Mouse (Mus musculus): ENCODE results near the gene Dgki. TPM values are rescaled to one million over a fixed set of nuclear protein-coding genes. Genes with fewer than 3 reads are reported as not detected.

Dgki gene
- polyA plus RNA-seq, 1 experiment from 2014 or later: 0.27 TPM

DNA sequence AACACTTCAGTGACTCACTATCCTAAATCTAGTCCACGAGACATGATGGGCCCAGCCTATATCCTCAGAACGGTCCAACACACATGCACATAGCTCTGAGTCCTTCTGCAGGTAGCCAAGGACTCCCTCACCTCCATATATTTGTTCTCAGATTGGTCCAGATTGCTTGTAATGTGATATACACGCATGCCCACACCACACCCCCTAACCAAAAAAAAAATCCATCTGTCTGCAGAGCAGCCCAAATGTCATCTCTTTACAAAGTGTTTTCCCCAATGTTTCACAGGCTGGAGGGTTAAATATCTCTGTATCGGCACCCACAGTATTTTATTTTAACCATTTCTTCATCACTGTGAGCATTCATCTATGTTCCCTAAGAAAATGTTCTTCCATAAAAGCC lies 58.5 kb downstream of the Dgki start:
- Histone ChIP-seq H3K4me2 (replicated peaks; ENCODE audit: low read depth, low read length) (no peak overlapping the region), H3K27ac (ENCODE audit: low read depth, low read length) (no peak overlapping the region), H3K4me1 (ENCODE audit: control insufficient read depth, insufficient read depth, low read length) (peaks cover 4% of the 10 kb centered on the region), H3K27me3 (ENCODE audit: control insufficient read depth, insufficient read depth, low read length) (no peaks in the 10 kb centered on the region), H3K4me3 (ENCODE audit: low read length) (no peak overlapping the region), H3K9me3 (ENCODE audit: control insufficient read depth, low read length) (no peaks in the 10 kb centered on the region), H3K9ac (ENCODE audit: low read depth, low read length) (no peak overlapping the region), H3K36me3 (ENCODE audit: control insufficient read depth, insufficient read depth, low read length) (no peaks in the 10 kb centered on the region)
- ATAC-seq (ENCODE audit: low FRiP score, low TSS enrichment): no peak
- WGBS: 78% methylated on average over 4 of the region's 4 CpGs

DNA sequence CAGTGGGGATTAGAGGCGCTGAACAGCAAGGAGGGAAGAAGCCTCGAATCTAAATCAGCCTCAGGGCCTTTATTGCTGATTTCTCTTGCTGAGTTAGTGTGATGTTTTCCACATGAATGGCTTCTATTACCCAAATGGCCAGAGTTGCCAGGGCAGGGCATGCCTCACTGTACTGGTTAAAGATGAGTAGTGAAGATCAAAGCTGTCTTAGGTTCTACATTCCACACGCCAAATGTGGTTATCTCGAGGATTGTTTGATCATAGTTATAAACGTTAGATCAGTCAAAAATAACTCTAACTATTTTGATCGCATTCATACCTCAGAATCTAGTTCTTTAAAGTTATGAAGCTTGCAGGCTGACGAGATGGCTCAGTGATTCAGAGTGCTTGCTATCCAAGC lies 59.8 kb downstream of the Dgki start:
- H3K4me3 ChIP-seq (ENCODE audit: low read length): no peak overlapping the region
- H3K36me3 ChIP-seq (ENCODE audit: control insufficient read depth, insufficient read depth, low read length): no peaks in the 10 kb centered on the region

DNA sequence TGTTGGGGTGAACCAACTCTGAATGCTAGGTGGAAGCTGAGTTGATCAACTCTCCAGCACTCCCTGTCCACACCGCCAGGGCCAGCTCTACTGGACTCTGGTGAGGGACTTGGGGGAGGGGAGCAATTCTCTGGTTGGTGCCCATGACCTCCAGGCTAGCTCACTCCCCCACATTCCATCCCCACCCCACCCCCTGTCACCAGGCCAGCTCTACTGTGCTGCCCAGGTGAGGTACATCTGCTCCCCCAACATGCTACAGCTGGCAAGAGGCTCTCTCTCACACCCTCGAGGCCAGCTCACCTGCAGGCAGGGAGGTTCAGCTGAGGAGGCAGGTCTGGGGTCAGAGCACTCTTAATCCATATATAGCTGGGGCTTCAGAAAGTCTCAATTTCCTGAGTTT lies 63.1 kb downstream of the Dgki start:
- Histone ChIP-seq H3K4me1 (ENCODE audit: control insufficient read depth, insufficient read depth, low read length) (peaks cover 4% of the 10 kb centered on the region), H3K4me3 (ENCODE audit: low read length) (no peak overlapping the region), H3K36me3 (ENCODE audit: control insufficient read depth, insufficient read depth, low read length) (no peaks in the 10 kb centered on the region), H3K9me3 (ENCODE audit: control insufficient read depth, low read length) (no peaks in the 10 kb centered on the region), H3K4me2 (replicated peaks; ENCODE audit: low read depth, low read length) (no peak overlapping the region), H3K9ac (ENCODE audit: low read depth, low read length) (no peak overlapping the region), H3K27me3 (ENCODE audit: control insufficient read depth, insufficient read depth, low read length) (no peaks in the 10 kb centered on the region), H3K27ac (ENCODE audit: low read depth, low read length) (no peak overlapping the region)
- 63% methylated on average over 2 of the region's 2 CpGs for WGBS
- ATAC-seq (ENCODE audit: low FRiP score, low TSS enrichment): peak; percentile 64; the same call in 1 of the 2 replicates

More for the DNA sequence above, 59.8 kb downstream of the Dgki start:
- H3K9ac ChIP-seq (ENCODE audit: low read depth, low read length): no peak overlapping the region
- no peak overlapping the region for H3K4me2 ChIP-seq (replicated peaks; ENCODE audit: low read depth, low read length)
- no peaks in the 10 kb centered on the region for H3K9me3 ChIP-seq (ENCODE audit: control insufficient read depth, low read length)
- 68% methylated on average over 7 of the region's 7 CpGs for WGBS
- H3K27ac ChIP-seq (ENCODE audit: low read depth, low read length): no peak overlapping the region
- no peak for ATAC-seq (ENCODE audit: low FRiP score, low TSS enrichment)
- no peaks in the 10 kb centered on the region for H3K27me3 ChIP-seq (ENCODE audit: control insufficient read depth, insufficient read depth, low read length)
- H3K4me1 ChIP-seq (ENCODE audit: control insufficient read depth, insufficient read depth, low read length): peaks cover 4% of the 10 kb centered on the region

DNA sequence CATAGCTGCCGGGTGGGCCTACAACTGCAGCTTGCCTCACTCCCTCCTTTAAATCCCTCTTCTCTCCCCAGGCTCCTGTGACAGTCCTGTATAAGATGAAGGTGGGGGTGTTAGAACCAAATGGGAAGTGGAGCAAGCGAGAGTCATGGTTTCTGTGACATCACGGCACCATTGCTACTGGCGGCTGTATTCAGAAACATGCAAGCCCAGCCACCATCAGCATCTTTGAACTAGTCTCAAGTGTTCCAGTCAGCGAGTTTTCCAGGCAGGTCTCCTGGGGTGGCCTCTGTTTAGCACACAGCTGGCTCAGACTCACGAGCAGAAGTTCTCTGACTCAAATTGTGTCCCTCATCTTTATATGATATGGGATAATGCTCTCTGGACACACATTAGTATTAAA lies 68.8 kb downstream of the Dgki start:
- WGBS: 57% methylated on average over 6 of the region's 6 CpGs
- no peak for ATAC-seq (ENCODE audit: low FRiP score, low TSS enrichment)

DNA sequence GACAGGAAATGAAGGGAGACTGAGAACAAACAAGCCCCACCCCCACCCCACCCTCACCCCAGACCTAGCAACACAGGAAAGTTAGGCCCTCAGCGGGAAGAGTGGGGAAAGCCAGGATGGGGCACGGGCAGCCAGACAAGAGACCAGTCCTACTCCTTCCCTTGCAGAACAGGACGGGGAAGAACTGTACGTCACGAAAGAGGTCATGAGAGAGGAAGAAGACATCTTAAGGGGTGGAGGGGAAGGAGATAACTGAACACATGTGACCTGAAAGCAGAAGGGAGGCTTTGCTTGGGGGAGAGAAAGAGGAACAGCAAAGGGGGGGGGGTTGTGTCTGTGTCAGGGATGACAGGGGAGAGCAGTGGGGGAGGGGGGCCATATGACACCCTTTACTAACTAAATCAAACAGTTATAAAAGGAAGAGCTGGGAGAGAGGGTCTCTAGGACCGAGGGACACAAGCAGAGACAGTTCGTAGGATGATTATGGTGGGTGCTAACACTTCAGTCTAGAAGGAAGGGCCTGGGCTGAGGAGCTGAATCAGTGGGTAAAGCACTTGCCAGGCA lies 77.0 kb downstream of the Dgki start:
- Histone ChIP-seq H3K4me1 (ENCODE audit: control insufficient read depth, insufficient read depth, low read length) (no peaks in the 10 kb centered on the region; the same call in 1 of the 2 replicates), H3K36me3 (ENCODE audit: control insufficient read depth, insufficient read depth, low read length) (no peaks in the 10 kb centered on the region), H3K9ac (ENCODE audit: low read depth, low read length) (no peak overlapping the region), H3K27ac (ENCODE audit: low read depth, low read length) (no peak overlapping the region), H3K4me2 (replicated peaks; ENCODE audit: low read depth, low read length) (no peak overlapping the region), H3K9me3 (ENCODE audit: control insufficient read depth, low read length) (no peaks in the 10 kb centered on the region), H3K4me3 (ENCODE audit: low read length) (no peak overlapping the region), H3K27me3 (ENCODE audit: control insufficient read depth, insufficient read depth, low read length) (no peaks in the 10 kb centered on the region)
- no peak for ATAC-seq (ENCODE audit: low FRiP score, low TSS enrichment)
- WGBS: 49% methylated on average over 7 of the region's 7 CpGs

More for the DNA sequence above, 68.8 kb downstream of the Dgki start:
- no peaks in the 10 kb centered on the region for H3K36me3 ChIP-seq (ENCODE audit: control insufficient read depth, insufficient read depth, low read length)
- no peaks in the 10 kb centered on the region for H3K27me3 ChIP-seq (ENCODE audit: control insufficient read depth, insufficient read depth, low read length)
- no peak overlapping the region for H3K4me2 ChIP-seq (replicated peaks; ENCODE audit: low read depth, low read length)
- H3K4me3 ChIP-seq (ENCODE audit: low read length): no peak overlapping the region
- no peaks in the 10 kb centered on the region for H3K9me3 ChIP-seq (ENCODE audit: control insufficient read depth, low read length)
- no peak overlapping the region for H3K27ac ChIP-seq (ENCODE audit: low read depth, low read length)
- no peak overlapping the region for H3K9ac ChIP-seq (ENCODE audit: low read depth, low read length)
- H3K4me1 ChIP-seq (ENCODE audit: control insufficient read depth, insufficient read depth, low read length): no peaks in the 10 kb centered on the region

DNA sequence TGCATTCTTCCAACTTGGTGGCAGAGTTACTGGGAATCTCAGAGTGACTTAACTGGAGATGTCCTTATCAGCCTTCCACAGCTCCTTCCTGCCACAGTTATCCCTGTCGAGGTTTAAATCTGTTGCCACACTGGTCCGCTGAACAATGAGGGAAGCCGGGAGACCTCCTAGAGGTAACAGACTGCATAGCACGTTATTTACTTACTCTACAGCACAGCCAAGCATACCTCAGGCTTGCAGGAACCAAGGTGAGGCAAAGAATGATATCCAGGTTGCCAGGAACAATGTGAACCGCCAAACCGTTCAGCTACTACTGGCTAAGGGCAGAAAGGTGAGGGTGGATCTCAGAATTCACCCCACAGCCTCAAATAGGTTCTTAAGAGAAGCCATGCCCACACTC lies 78.0 kb downstream of the Dgki start:
- no peak overlapping the region for H3K9ac ChIP-seq (ENCODE audit: low read depth, low read length)
- H3K4me2 ChIP-seq (replicated peaks; ENCODE audit: low read depth, low read length): no peak overlapping the region
- no peaks in the 10 kb centered on the region; the same call in 1 of the 2 replicates for H3K4me1 ChIP-seq (ENCODE audit: control insufficient read depth, insufficient read depth, low read length)
- 62% methylated on average over 6 of the region's 6 CpGs for WGBS
- H3K27me3 ChIP-seq (ENCODE audit: control insufficient read depth, insufficient read depth, low read length): no peaks in the 10 kb centered on the region
- H3K27ac ChIP-seq (ENCODE audit: low read depth, low read length): no peak overlapping the region
- no peak overlapping the region for H3K4me3 ChIP-seq (ENCODE audit: low read length)
- no peaks in the 10 kb centered on the region for H3K9me3 ChIP-seq (ENCODE audit: control insufficient read depth, low read length)
- H3K36me3 ChIP-seq (ENCODE audit: control insufficient read depth, insufficient read depth, low read length): no peaks in the 10 kb centered on the region
- no peak for ATAC-seq (ENCODE audit: low FRiP score, low TSS enrichment)

DNA sequence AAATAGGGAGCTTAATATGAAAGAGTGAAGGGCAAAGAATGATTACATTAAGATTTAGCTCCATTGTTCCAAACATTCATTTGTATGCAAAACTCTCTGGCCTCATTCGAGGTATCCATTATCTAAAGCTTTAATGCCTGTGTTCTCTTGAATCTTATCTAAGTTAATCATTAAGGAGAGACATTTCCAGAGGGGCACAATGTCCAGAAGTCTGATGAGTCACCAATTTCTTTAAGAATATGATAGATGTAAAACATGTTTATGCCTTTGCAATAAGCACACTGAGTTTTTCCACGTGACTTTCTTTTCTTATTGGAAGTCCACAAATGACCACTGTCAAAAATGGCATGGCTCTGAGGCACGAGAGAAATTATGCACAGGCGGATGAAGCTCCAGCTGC lies 80.9 kb downstream of the Dgki start:
- H3K4me2 ChIP-seq (replicated peaks; ENCODE audit: low read depth, low read length): no peak overlapping the region
- no peaks in the 10 kb centered on the region for H3K27me3 ChIP-seq (ENCODE audit: control insufficient read depth, insufficient read depth, low read length)
- H3K9ac ChIP-seq (ENCODE audit: low read depth, low read length): no peak overlapping the region
- ATAC-seq (ENCODE audit: low FRiP score, low TSS enrichment): no peak
- H3K4me3 ChIP-seq (ENCODE audit: low read length): no peak overlapping the region
- no peaks in the 10 kb centered on the region for H3K36me3 ChIP-seq (ENCODE audit: control insufficient read depth, insufficient read depth, low read length)
- no peak overlapping the region for H3K27ac ChIP-seq (ENCODE audit: low read depth, low read length)
- H3K9me3 ChIP-seq (ENCODE audit: control insufficient read depth, low read length): no peaks in the 10 kb centered on the region
- no peaks in the 10 kb centered on the region; the same call in 1 of the 2 replicates for H3K4me1 ChIP-seq (ENCODE audit: control insufficient read depth, insufficient read depth, low read length)
- WGBS: 59% methylated on average over 4 of the region's 4 CpGs

DNA sequence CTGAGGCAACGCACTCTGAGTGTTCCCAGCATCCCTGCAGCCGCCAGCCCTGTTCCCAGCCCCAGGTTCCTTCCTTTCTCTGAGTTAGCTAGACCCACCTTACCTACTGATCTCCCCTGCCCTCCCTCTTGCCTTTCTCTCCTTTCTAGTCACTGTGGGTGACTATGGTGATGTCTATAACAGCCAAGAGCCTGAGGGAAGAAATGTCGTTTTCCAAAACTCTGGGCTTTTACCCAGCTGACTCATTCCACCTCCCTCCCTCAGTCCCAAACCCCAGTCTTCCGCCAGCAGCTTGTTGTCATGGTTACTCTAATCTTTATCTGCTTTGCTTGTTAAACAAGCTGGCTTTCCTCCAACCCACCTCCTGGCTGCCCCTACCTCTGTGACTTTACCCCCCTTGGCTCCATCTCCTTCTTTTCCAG lies 83.6 kb downstream of the Dgki start:
- no peak overlapping the region for H3K4me3 ChIP-seq (ENCODE audit: low read length)
- 55% methylated on average over 4 of the region's 4 CpGs for WGBS
- H3K36me3 ChIP-seq (ENCODE audit: control insufficient read depth, insufficient read depth, low read length): no peaks in the 10 kb centered on the region
- H3K9me3 ChIP-seq (ENCODE audit: control insufficient read depth, low read length): no peaks in the 10 kb centered on the region
- no peak overlapping the region for H3K9ac ChIP-seq (ENCODE audit: low read depth, low read length)
- no peak overlapping the region for H3K27ac ChIP-seq (ENCODE audit: low read depth, low read length)
- H3K4me1 ChIP-seq (ENCODE audit: control insufficient read depth, insufficient read depth, low read length): peaks cover 7% of the 10 kb centered on the region; the same call in 1 of the 2 replicates
- ATAC-seq (ENCODE audit: low FRiP score, low TSS enrichment): peak; percentile 47
- no peaks in the 10 kb centered on the region for H3K27me3 ChIP-seq (ENCODE audit: control insufficient read depth, insufficient read depth, low read length)
- H3K4me2 ChIP-seq (replicated peaks; ENCODE audit: low read depth, low read length): no peak overlapping the region

DNA sequence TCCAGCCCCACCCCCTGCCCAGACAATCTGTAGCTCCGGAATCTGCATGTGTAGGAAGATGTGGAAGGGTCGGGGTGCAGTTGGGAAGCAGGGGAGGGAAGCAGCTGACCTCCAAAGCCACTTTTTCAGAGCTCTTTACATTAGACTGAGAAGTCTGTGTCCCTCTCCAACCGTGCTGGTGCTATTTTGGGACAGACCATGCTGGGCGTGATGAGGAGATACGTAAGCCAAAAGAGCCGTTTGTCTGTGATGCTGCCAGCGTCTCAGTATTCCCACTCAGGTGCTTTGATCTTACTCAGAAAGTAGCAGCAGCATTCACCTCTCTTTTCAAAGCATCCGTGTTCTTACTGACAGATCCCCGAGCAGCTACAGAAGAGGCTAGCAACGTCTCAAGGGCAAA lies 84.3 kb downstream of the Dgki start:
- WGBS: 46% methylated on average over 10 of the region's 10 CpGs

More for the DNA sequence above, 84.3 kb downstream of the Dgki start:
- H3K4me2 ChIP-seq (replicated peaks; ENCODE audit: low read depth, low read length): no peak overlapping the region
- H3K4me3 ChIP-seq (ENCODE audit: low read length): no peak overlapping the region
- H3K27me3 ChIP-seq (ENCODE audit: control insufficient read depth, insufficient read depth, low read length): no peaks in the 10 kb centered on the region
- no peaks in the 10 kb centered on the region for H3K9me3 ChIP-seq (ENCODE audit: control insufficient read depth, low read length)
- peaks cover 11% of the 10 kb centered on the region; the same call in 1 of the 2 replicates for H3K4me1 ChIP-seq (ENCODE audit: control insufficient read depth, insufficient read depth, low read length)
- ATAC-seq (ENCODE audit: low FRiP score, low TSS enrichment): no peak
- no peak overlapping the region for H3K27ac ChIP-seq (ENCODE audit: low read depth, low read length)
- H3K9ac ChIP-seq (ENCODE audit: low read depth, low read length): no peak overlapping the region
- H3K36me3 ChIP-seq (ENCODE audit: control insufficient read depth, insufficient read depth, low read length): no peaks in the 10 kb centered on the region
